Mouse (Mus musculus) brain, embryonic 14.5 days (tissue): Measurements from ENCODE around the gene Sec24c. TPM values are rescaled to one million over a fixed set of nuclear protein-coding genes. Genes with fewer than 3 reads are reported as not detected.

Experiments
- DNase-seq: peaks from one replicate; pipeline ENCODE4 v3.0.0-alpha.2; 2011; ENCODE audit warnings: low read depth
- CTCF ChIP-seq: fragments of 200-500 bp; IDR thresholded peaks from 2 replicates; pipeline ENCODE4 v1.5.1; 2012; ENCODE audit warnings: inconsistent platforms, mild to moderate bottlenecking, moderate library complexity, borderline replicate concordance; ENCODE audit not compliant: insufficient read depth, insufficient read length; ENCODE audit errors: extremely low read depth
- POLR2A ChIP-seq: fragments of 200-500 bp; IDR thresholded peaks from 2 replicates; pipeline ENCODE4 v1.6.1; 2012; ENCODE audit warnings: mild to moderate bottlenecking, inconsistent platforms, borderline replicate concordance; ENCODE audit not compliant: poor library complexity, insufficient read depth, insufficient read length, severe bottlenecking; ENCODE audit errors: extremely low read depth
- polyA plus RNA-seq: library from polyadenylated mRNA; depleted of rRNA; stranded (reverse); fragments of >200 nt; gene quantifications from 2 replicates; pipeline ENCODE4 v1.2.3, GENCODE M21; 2012; rRNA removed

Sec24c gene
- polyA plus RNA-seq, 1 experiment: 159 TPM

- no peak for DNase-seq
Observed at GRCm38 (mm10) chr14:20733041-20733951, 59.2 kb downstream of the Sec24c start.

DNA sequence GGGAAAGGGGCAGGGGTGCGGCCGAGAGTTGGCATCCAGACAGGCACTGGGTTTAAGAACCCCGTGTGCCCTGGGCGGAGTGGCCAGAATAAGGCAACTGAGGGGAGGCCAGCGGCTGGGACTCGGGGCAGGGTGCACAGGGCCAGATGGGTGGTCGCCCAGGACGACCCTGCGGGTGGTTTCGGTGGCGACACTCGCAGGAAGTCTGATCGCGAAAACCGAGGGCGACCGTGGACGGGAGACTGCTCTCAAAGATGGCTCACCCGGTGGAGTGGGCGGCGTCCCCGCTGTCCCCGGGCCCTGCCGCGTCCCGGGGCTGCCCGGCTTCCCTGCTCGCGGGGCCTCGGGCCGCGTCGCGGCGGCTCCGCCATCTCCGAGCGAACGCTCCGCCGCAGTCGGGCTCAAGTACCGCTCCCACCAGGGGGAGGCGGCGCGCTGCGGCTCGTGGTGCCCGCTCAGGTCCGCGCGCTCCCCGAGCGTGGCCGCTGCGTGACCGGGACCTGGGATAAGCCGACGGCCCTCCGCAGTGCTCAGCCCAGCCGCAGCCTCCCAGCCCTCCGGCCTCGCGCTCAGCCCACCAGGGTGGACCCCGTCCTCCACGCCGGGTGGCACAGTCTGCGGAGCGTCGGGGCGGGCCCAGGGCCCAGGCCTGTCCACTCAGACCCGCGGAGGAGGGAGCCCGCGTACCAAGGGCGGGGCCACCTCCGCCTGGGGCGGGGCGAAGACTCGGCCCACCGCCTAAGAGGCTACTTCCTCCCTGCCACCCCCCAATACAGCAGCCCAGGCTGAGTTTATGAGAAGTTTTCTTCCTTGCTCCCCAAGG lies 60.1 kb downstream of the Sec24c start, which contains the start of gene Ndst2:
TSS of gene Ndst2 (minus strand) at position 611 of the 823 bp plus-strand sequence.
- no peak for TF ChIP-seq CTCF
- peak; percentile 94 for TF ChIP-seq POLR2A

More at GRCm38 (mm10) chr14:20733041-20733951, 59.2 kb downstream of the Sec24c start:
- TF ChIP-seq CTCF: no peak
- no peak for TF ChIP-seq POLR2A

DNA sequence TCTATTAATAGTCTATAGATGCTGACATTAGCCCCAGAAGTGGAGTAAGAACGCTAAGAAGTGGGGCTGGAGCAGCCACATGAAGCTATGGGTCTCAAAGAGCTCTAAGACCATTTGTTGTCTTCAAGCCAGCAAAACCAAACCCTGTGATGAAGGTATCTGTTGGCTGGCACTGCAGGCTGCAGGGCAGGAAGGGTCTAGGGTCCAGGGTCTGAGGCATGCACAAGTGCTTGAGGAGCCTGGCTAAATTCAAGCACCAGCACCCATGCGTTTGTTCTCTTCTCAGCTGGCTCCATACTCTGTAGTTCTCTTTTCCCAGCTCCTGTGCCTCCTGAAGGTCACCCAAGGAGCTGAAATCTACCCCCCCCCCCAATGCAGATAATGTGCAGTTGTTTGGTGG lies 60.9 kb downstream of the Sec24c start:
- no peak for DNase-seq
- no peak for TF ChIP-seq POLR2A
- TF ChIP-seq CTCF: no peak

More for the DNA sequence above, 60.1 kb downstream of the Sec24c start, which contains the start of gene Ndst2:
- peak; percentile 95 for DNase-seq

GRCm38 (mm10) chr14:20735892-20736390 lies 61.8 kb downstream of the Sec24c start:
- no peak for DNase-seq
- TF ChIP-seq CTCF: no peak
- TF ChIP-seq POLR2A: no peak

- DNase-seq: peak; percentile 40
- TF ChIP-seq CTCF (peak; percentile 65), POLR2A (no peak)
Observed at GRCm38 (mm10) chr14:20737306-20737705, 63.2 kb downstream of the Sec24c start.

DNA sequence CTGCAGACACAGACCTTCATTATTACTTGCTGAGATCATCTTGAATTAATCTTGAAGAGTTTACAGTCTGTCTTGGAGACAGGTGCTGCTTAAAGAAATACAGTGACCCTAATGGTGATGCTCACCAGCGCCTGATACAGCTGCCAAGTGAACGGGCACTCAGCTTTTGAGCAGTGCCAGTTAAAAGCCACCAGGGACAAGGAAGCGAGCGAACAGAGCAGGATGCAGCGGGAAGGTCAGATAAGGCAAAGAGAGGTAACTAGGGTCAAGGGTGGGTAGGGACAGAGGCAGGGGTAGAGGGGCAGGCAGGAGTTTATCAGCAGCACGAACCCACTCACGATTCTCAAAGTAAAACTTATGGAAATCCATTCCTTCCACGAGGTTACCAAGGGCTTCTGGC lies 64.4 kb downstream of the Sec24c start:
- no peak for DNase-seq
- TF ChIP-seq POLR2A (no peak), CTCF (no peak)

DNA sequence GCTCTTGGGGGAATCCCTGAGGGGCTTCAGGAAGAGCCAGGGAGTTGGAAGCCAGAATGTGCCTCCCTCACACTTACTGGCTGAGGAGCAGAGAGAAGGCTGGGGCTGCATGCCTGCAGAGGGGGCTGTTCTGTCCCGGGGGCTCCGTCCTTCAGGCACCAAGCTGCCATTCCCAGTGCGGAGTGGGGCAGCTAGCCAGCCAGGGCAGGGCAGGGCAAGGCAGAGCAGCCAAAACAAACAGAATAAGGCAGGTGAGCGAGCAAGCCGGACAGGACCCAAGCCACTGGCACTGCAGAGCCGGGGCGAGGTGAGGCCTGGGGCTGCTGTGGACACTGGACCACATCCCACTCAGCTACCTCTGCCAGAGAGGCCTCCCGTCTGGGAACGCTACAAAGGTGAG lies 67.2 kb downstream of the Sec24c start:
- TF ChIP-seq POLR2A (no peak), CTCF (no peak)
- no peak for DNase-seq

DNA sequence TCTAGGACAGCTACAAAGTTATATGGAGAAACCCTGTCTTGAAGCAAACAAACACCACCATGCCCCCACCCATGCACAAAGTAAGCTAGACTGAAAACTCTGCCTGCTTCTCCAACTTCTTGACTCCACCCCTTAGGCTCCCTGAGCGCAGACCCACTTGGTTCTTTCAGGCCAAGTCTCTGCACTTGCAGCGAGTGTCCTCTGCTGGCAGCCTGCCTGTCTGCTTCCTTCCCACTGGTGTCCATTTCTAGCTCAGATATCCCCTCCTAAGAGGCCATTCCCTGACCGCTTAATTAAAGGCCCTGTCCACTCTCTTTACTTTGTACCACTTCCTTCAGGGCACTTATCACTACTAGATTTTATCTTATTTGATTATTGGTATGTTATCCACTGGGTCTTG lies 69.5 kb downstream of the Sec24c start:
- TF ChIP-seq POLR2A: no peak
- TF ChIP-seq CTCF: no peak
- no peak for DNase-seq

Other genes with a start within 250 kb of the Sec24c start
- gene Cfap70, start 222.1 kb upstream of the Sec24c start, polyA plus RNA-seq: 0.69 and 1.2 TPM in 2 replicates
- gene Anxa7, start 194.2 kb upstream of the Sec24c start, polyA plus RNA-seq: 18.0 and 18.9 TPM in 2 replicates
- gene Mss51, start 177.4 kb upstream of the Sec24c start, polyA plus RNA-seq: 1.5 and 2.4 TPM in 2 replicates
- gene Ppp3cb, start 127.7 kb upstream of the Sec24c start, polyA plus RNA-seq: 114 and 141 TPM in 2 replicates
- 25.1 and 30.3 TPM in 2 replicates for gene Usp54, start 33.2 kb upstream of the Sec24c start, polyA plus RNA-seq
- gene Myoz1, start 17.8 kb upstream of the Sec24c start, polyA plus RNA-seq: 0.10 and 0.16 TPM in 2 replicates
- 0.23 and 0.27 TPM in 2 replicates for gene Synpo2l, start 6.0 kb upstream of the Sec24c start, polyA plus RNA-seq
- 21.1 and 24.7 TPM in 2 replicates for gene Fut11, start 20.7 kb downstream of the Sec24c start, polyA plus RNA-seq
- 95.3 and 112 TPM in 2 replicates for gene Chchd1, start 28.7 kb downstream of the Sec24c start, polyA plus RNA-seq
- gene Zswim8, start 33.2 kb downstream of the Sec24c start, polyA plus RNA-seq: 245 and 250 TPM in 2 replicates
- gene Ndst2, start 60.3 kb downstream of the Sec24c start, polyA plus RNA-seq: 33.3 and 38.6 TPM in 2 replicates
- 76.7 and 96.1 TPM in 2 replicates for gene Camk2g, start 119.8 kb downstream of the Sec24c start, polyA plus RNA-seq
- gene Plau, start 162.4 kb downstream of the Sec24c start, polyA plus RNA-seq: 0.98 and 1.8 TPM in 2 replicates